Mouse (Mus musculus) lung, postnatal 14 days (tissue): ENCODE data around the gene Bak1.
A peak's percentile ranks its signal among the peaks of the same experiment; 100 is the strongest.

ENCODE experiments used
- DNase-seq: peaks from one replicate; pipeline ENCODE4 v3.0.0; 2021

Gene Bak1

GRCm38 (mm10) chr17:27018555-27019196, 10.1 kb downstream of the Bak1 start:
- no peak for DNase-seq

GRCm38 (mm10) chr17:27017564-27018499, 11.0 kb downstream of the Bak1 start:
- DNase-seq = peak; percentile 90

- DNase-seq = no peak
Observed at GRCm38 (mm10) chr17:27012909-27013308, 15.9 kb downstream of the Bak1 start.

- peak; percentile 27 for DNase-seq
Observed at GRCm38 (mm10) chr17:27011998-27012672, 16.7 kb downstream of the Bak1 start.

GRCm38 (mm10) chr17:27011167-27011566, 17.6 kb downstream of the Bak1 start:
- DNase-seq = no peak

GRCm38 (mm10) chr17:27008277-27008676, 20.5 kb downstream of the Bak1 start:
- DNase-seq = no peak

GRCm38 (mm10) chr17:27005644-27006043, 23.2 kb downstream of the Bak1 start:
- DNase-seq = no peak

- no peak for DNase-seq
Observed at GRCm38 (mm10) chr17:27004903-27005485, 23.8 kb downstream of the Bak1 start.

- peak; percentile 79 for DNase-seq
Observed at GRCm38 (mm10) chr17:27004431-27004830, 24.4 kb downstream of the Bak1 start.

GRCm38 (mm10) chr17:27001889-27002288, 26.9 kb downstream of the Bak1 start:
- DNase-seq = peak; percentile 33

GRCm38 (mm10) chr17:27001151-27001550, 27.7 kb downstream of the Bak1 start:
- DNase-seq = peak; percentile 51

GRCm38 (mm10) chr17:26999996-27000395, 28.8 kb downstream of the Bak1 start:
- DNase-seq = no peak

GRCm38 (mm10) chr17:26998283-26998682, 30.5 kb downstream of the Bak1 start:
- no peak for DNase-seq

GRCm38 (mm10) chr17:26997661-26998060, 31.1 kb downstream of the Bak1 start:
- DNase-seq = no peak

- no peak for DNase-seq
Observed at GRCm38 (mm10) chr17:26995562-26995961, 33.2 kb downstream of the Bak1 start.

GRCm38 (mm10) chr17:26995006-26995405, 33.8 kb downstream of the Bak1 start:
- no peak for DNase-seq

- peak; percentile 83 for DNase-seq
Observed at GRCm38 (mm10) chr17:26994410-26994809, 34.4 kb downstream of the Bak1 start.

GRCm38 (mm10) chr17:26990521-26990920, 38.3 kb downstream of the Bak1 start:
- DNase-seq = no peak

- DNase-seq = no peak
Observed at GRCm38 (mm10) chr17:26985503-26986179, 43.2 kb downstream of the Bak1 start.

- no peak for DNase-seq
Observed at GRCm38 (mm10) chr17:26983382-26983781, 45.4 kb downstream of the Bak1 start.

GRCm38 (mm10) chr17:26981050-26981449, 47.8 kb downstream of the Bak1 start:
- DNase-seq = no peak

- DNase-seq = no peak
Observed at GRCm38 (mm10) chr17:26979426-26979825, 49.4 kb downstream of the Bak1 start.
